Comparison of ENCODE assay signal across 19 mouse cellular contexts in genomic region chr9:31527216-31527615, GRCm38 (mm10).
"Had no signal": no experiment of that assay in that cellular context is flagged by ENCODE, and none has a peak within 500 bp of the region (broad histone marks: within the 10 kb centered on the region; RNA-seq: fewer than 3 reads in every experiment).

No protein-coding gene starts in this region.

- ATAC-seq: midbrain, embryonic 16.5 days had no signal

- H3K4me1 ChIP-seq: midbrain, embryonic 10.5 days; midbrain, embryonic 12.5 days; neural tube, embryonic 13.5 days; neural tube, embryonic 15.5 days had no signal

- H3K4me3 ChIP-seq: midbrain, embryonic 10.5 days; midbrain, embryonic 12.5 days; myocyte; neural tube, embryonic 13.5 days; neural tube, embryonic 15.5 days had no signal

- H3K27me3 ChIP-seq: midbrain, embryonic 12.5 days; neural tube, embryonic 13.5 days; neural tube, embryonic 15.5 days had no signal

- DNase-seq: lung, adult 18-20 months; lung, embryonic 14.5 days; lung, postnatal 10 days; lung, postnatal 4 days; midbrain, embryonic 14.5 days; retina, postnatal 1 day; right cerebral cortex, adult 18-20 months; right cerebral cortex, postnatal 25 days; right cerebral cortex, postnatal 4 days; spleen, adult 18-20 months; thymus, adult 18-20 months; thymus, postnatal 14 days; thymus, postnatal 36 days had no signal

- H3K9ac ChIP-seq: lung, embryonic 14.5 days; midbrain, embryonic 12.5 days; neural tube, embryonic 13.5 days; neural tube, embryonic 15.5 days had no signal

- H3K27ac ChIP-seq: midbrain, embryonic 10.5 days; midbrain, embryonic 12.5 days; neural tube, embryonic 13.5 days; neural tube, embryonic 15.5 days had no signal

- H3K36me3 ChIP-seq: midbrain, embryonic 10.5 days; midbrain, embryonic 12.5 days; neural tube, embryonic 13.5 days; neural tube, embryonic 15.5 days had no signal

- H3K4me2 ChIP-seq: lung, embryonic 14.5 days; midbrain, embryonic 12.5 days; neural tube, embryonic 13.5 days; neural tube, embryonic 15.5 days had no signal

- H3K9me3 ChIP-seq: midbrain, embryonic 10.5 days; midbrain, embryonic 12.5 days; neural tube, embryonic 13.5 days; neural tube, embryonic 15.5 days had no signal
